ENCODE assay signal across 11 mouse cellular contexts in genomic region chr1:186627451-186627995, GRCm38 (mm10).
DNase-seq lines count a peak whose midpoint lies in the region; ATAC-seq and TF ChIP-seq lines count a peak whose summit lies in the region.
"Had no signal": no experiment of that assay in that cellular context is flagged by ENCODE, and none has a peak within 500 bp of the region (broad histone marks: within the 10 kb centered on the region; RNA-seq: fewer than 3 reads in every experiment).

No protein-coding gene starts in this region.

- TF ChIP-seq EP300 in stomach, postnatal 0 days (optimal IDR thresholded peaks at IDR 0.05): no peak

- no peaks in the 10 kb centered on the region for H3K9me3 ChIP-seq in hindbrain, postnatal 0 days (ENCODE audit: low read length)
- H3K9me3 ChIP-seq in hindbrain, embryonic 13.5 days: no peaks in the 10 kb centered on the region
- no peaks in the 10 kb centered on the region for H3K9me3 ChIP-seq in stomach, postnatal 0 days (ENCODE audit: control insufficient read depth, low read length)
- H3K9me3 ChIP-seq: embryonic facial prominence, embryonic 12.5 days had no signal

- no peak for TF ChIP-seq CTCF in hindbrain, postnatal 0 days (IDR thresholded peaks at IDR 0.05; ENCODE audit: low read depth)
- no peak for TF ChIP-seq CTCF in stomach, postnatal 0 days (IDR thresholded peaks at IDR 0.05; ENCODE audit: low read depth)

- H3K27me3 ChIP-seq in hindbrain, postnatal 0 days (ENCODE audit: insufficient read depth, low read length): no peaks in the 10 kb centered on the region
- no peaks in the 10 kb centered on the region for H3K27me3 ChIP-seq in hindbrain, embryonic 13.5 days
- no peaks in the 10 kb centered on the region for H3K27me3 ChIP-seq in stomach, postnatal 0 days (ENCODE audit: control insufficient read depth, insufficient read depth, low read length)
- H3K27me3 ChIP-seq: embryonic facial prominence, embryonic 12.5 days had no signal

- H3K4me1 ChIP-seq in hindbrain, postnatal 0 days (ENCODE audit: insufficient read depth, low read length): no peaks in the 10 kb centered on the region
- no peaks in the 10 kb centered on the region for H3K4me1 ChIP-seq in hindbrain, embryonic 13.5 days (replicated peaks)
- no peaks in the 10 kb centered on the region for H3K4me1 ChIP-seq in stomach, postnatal 0 days (replicated peaks; ENCODE audit: control insufficient read depth, insufficient read depth)

- H3K27ac ChIP-seq in hindbrain, postnatal 0 days: peak overlapping the region; percentile 51; the same call in 1 of the 2 replicates
- no peak overlapping the region for H3K27ac ChIP-seq in hindbrain, embryonic 13.5 days
- no peak overlapping the region for H3K27ac ChIP-seq in stomach, postnatal 0 days (replicated peaks)
- H3K27ac ChIP-seq: embryonic facial prominence, embryonic 12.5 days; kidney, postnatal 0 days had no signal

- H3K4me2 ChIP-seq in hindbrain, postnatal 0 days (ENCODE audit: low read depth, low read length): no peak overlapping the region
- no peak overlapping the region for H3K4me2 ChIP-seq in hindbrain, embryonic 13.5 days
- H3K4me2 ChIP-seq in stomach, postnatal 0 days (replicated peaks; ENCODE audit: low read depth): no peak overlapping the region
- H3K4me2 ChIP-seq: embryonic facial prominence, embryonic 12.5 days had no signal

- H3K4me3 ChIP-seq in hindbrain, postnatal 0 days (ENCODE audit: low read length): no peak overlapping the region
- no peak overlapping the region for H3K4me3 ChIP-seq in hindbrain, embryonic 13.5 days
- H3K4me3 ChIP-seq in stomach, postnatal 0 days (ENCODE audit: low read depth, low read length): no peak overlapping the region
- H3K4me3 ChIP-seq: embryonic facial prominence, embryonic 12.5 days; myocyte had no signal

- no peak overlapping the region for H3K9ac ChIP-seq in hindbrain, postnatal 0 days (replicated peaks; ENCODE audit: low read length)
- H3K9ac ChIP-seq in hindbrain, embryonic 13.5 days: no peak overlapping the region
- H3K9ac ChIP-seq in stomach, postnatal 0 days (ENCODE audit: low read length): no peak overlapping the region
- H3K9ac ChIP-seq: embryonic facial prominence, embryonic 12.5 days had no signal

- no peaks in the 10 kb centered on the region for H3K36me3 ChIP-seq in hindbrain, postnatal 0 days (ENCODE audit: insufficient read depth, low read length)
- H3K36me3 ChIP-seq in hindbrain, embryonic 13.5 days: no peaks in the 10 kb centered on the region
- no peaks in the 10 kb centered on the region for H3K36me3 ChIP-seq in stomach, postnatal 0 days (ENCODE audit: control insufficient read depth, insufficient read depth, low read length)

- peak; percentile 70 for DNase-seq in hindbrain, postnatal 0 days (ENCODE audit: low spot score)
- peak; percentile 70 for DNase-seq in adrenal gland, postnatal 10 days
- peak; percentile 41 to 44 for DNase-seq in frontal cortex, postnatal 10 days (ENCODE audit: low spot score in 2 of 2)
- peak; percentile 20 to 23 for DNase-seq in left cerebral cortex, adult 18-20 months (ENCODE audit: low spot score in 2 of 2)
- no peak for DNase-seq in stomach, postnatal 0 days (ENCODE audit: low spot score)
- no peak for DNase-seq in spleen, adult 18-20 months
- DNase-seq in spleen, adult 12 weeks (ENCODE audit: low spot score): no peak

- whole genome bisulfite sequencing in hindbrain, postnatal 0 days: 55% methylated on average over 7 of the region's 7 CpGs
- 84% methylated on average over 7 of the region's 7 CpGs for WGBS in hindbrain, embryonic 13.5 days
- WGBS in stomach, postnatal 0 days: 77% methylated on average over 7 of the region's 7 CpGs

- ATAC-seq in hindbrain, postnatal 0 days: peak; percentile 94
- ATAC-seq in hindbrain, embryonic 13.5 days (ENCODE audit: low FRiP score): no peak
- ATAC-seq in stomach, postnatal 0 days (ENCODE audit: low FRiP score, low TSS enrichment): 0 out of 2 replicates have a peak, but pooled peaks have one; percentile 26

Comparison
In these comparisons a context has a peak if more than half of its experiments do, and no peak if none do; other contexts are left out.
1. DNase-seq: peak in hindbrain, postnatal 0 days (single experiment), adrenal gland, postnatal 10 days (single experiment), frontal cortex, postnatal 10 days (2 of 2) and left cerebral cortex, adult 18-20 months (2 of 2); none in stomach, postnatal 0 days (single experiment), spleen, adult 18-20 months (0 of 2) and spleen, adult 12 weeks (single experiment).